In the genomic region with DNA sequence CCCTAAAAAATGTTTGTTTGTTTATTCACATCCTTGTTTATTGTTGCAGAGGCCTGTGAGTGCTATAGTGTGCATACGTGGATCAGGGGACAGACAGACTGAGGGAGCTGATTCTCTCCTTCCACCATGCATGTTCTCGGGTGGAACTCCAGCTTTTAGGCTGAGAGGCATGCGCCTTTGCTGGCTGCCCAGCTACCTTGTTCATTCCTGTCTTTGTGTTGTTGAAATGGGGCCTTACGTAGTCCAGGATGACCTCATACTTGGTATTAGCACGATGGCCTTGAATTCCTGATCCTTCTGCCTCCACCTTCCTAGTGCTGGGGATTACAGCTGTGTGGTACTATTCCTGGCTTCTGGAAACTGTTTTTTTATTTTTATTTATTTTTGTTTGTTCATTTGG, we compare ENCODE assay signal across 22 mouse cellular contexts. TPM values are rescaled to one million over a fixed set of nuclear protein-coding genes. Genes with fewer than 3 reads are reported as not detected.
DNase-seq lines count a peak whose midpoint lies in the region; ATAC-seq and TF ChIP-seq lines count a peak whose summit lies in the region.
"Had no signal": no experiment of that assay in that cellular context is flagged by ENCODE, and none has a peak within 500 bp of the region (broad histone marks: within the 10 kb centered on the region; RNA-seq: fewer than 3 reads in every experiment).

No protein-coding gene starts in this region.

- H3K4me1 ChIP-seq in cerebellum, adult 2 months (ENCODE audit: control insufficient read depth, insufficient read depth, low read length): peaks cover 40% of the 10 kb centered on the region
- peaks cover 21% of the 10 kb centered on the region for H3K4me1 ChIP-seq in heart, embryonic 10.5 days
- H3K4me1 ChIP-seq in kidney, postnatal 0 days (replicated peaks; ENCODE audit: insufficient read depth, low read length): peaks cover 5% of the 10 kb centered on the region; the same call in 1 of the 2 replicates

- intact Hi-C loops in heart, postnatal 10 days (cut with DNase I): no loop called here

- no peaks in the 10 kb centered on the region for H3K27me3 ChIP-seq in cerebellum, adult 2 months (ENCODE audit: control insufficient read depth, insufficient read depth, low read length)
- H3K27me3 ChIP-seq in heart, embryonic 10.5 days (ENCODE audit: insufficient read depth, poor library complexity, severe bottlenecking): no peaks in the 10 kb centered on the region
- H3K27me3 ChIP-seq in kidney, postnatal 0 days (ENCODE audit: insufficient read depth, low read length): no peaks in the 10 kb centered on the region
- H3K27me3 ChIP-seq: CH12.LX; embryonic facial prominence, embryonic 13.5 days; forebrain, embryonic 12.5 days; forebrain, embryonic 15.5 days; heart, embryonic 13.5 days; hindbrain, embryonic 12.5 days; hindbrain, embryonic 15.5 days; Patski had no signal

- no peaks in the 10 kb centered on the region for H3K9me3 ChIP-seq in heart, embryonic 10.5 days
- no peaks in the 10 kb centered on the region for H3K9me3 ChIP-seq in kidney, postnatal 0 days (replicated peaks; ENCODE audit: low read length)
- H3K9me3 ChIP-seq: embryonic facial prominence, embryonic 10.5 days; embryonic facial prominence, embryonic 13.5 days; forebrain, embryonic 12.5 days; forebrain, embryonic 15.5 days; G1E; heart, embryonic 13.5 days; hindbrain, embryonic 12.5 days; hindbrain, embryonic 15.5 days had no signal

- TF ChIP-seq POLR2A in cerebellum, adult 2 months (IDR thresholded peaks at IDR 0.05; ENCODE audit: borderline replicate concordance, insufficient read depth, low read length): no peak

- no peak for DNase-seq in cerebellum, adult 2 months
- no peak for DNase-seq in cerebellum, postnatal 4 days (ENCODE audit: low spot score in 2 of 2)
- peak; percentile 63 for DNase-seq in heart, embryonic 10.5 days (ENCODE audit: low spot score)
- DNase-seq in heart, postnatal 10 days: no peak
- DNase-seq in kidney, postnatal 0 days (ENCODE audit: low spot score): no peak
- no peak for DNase-seq in kidney, adult 9 months
- DNase-seq: adrenal gland, adult 2 months; adrenal gland, postnatal 25 days; embryo, embryonic 11 days; gastrocnemius, postnatal 25 days; heart, adult 18-20 months had no signal

- H3K9ac ChIP-seq in kidney, postnatal 0 days (ENCODE audit: low read depth, low read length): no peak overlapping the region
- H3K9ac ChIP-seq: embryonic facial prominence, embryonic 13.5 days; forebrain, embryonic 12.5 days; forebrain, embryonic 15.5 days; heart, embryonic 13.5 days; hindbrain, embryonic 12.5 days; hindbrain, embryonic 15.5 days had no signal

- H3K4me3 ChIP-seq in cerebellum, adult 2 months (replicated peaks; ENCODE audit: insufficient read depth, low read depth, low read length): no peak overlapping the region
- H3K4me3 ChIP-seq in heart, embryonic 10.5 days: no peak overlapping the region
- H3K4me3 ChIP-seq in kidney, postnatal 0 days (replicated peaks; ENCODE audit: low read depth, low read length): no peak overlapping the region
- H3K4me3 ChIP-seq: embryonic facial prominence, embryonic 10.5 days; embryonic facial prominence, embryonic 13.5 days; erythroblast, embryonic 14.5 days; forebrain, embryonic 12.5 days; forebrain, embryonic 15.5 days; heart, embryonic 13.5 days; hindbrain, embryonic 12.5 days; hindbrain, embryonic 15.5 days had no signal

- no peak overlapping the region for H3K4me2 ChIP-seq in kidney, postnatal 0 days (ENCODE audit: low read length)
- H3K4me2 ChIP-seq: embryonic facial prominence, embryonic 13.5 days; forebrain, embryonic 12.5 days; forebrain, embryonic 15.5 days; heart, embryonic 13.5 days; hindbrain, embryonic 12.5 days; hindbrain, embryonic 15.5 days had no signal

- TF ChIP-seq CTCF in cerebellum, adult 2 months (IDR thresholded peaks at IDR 0.05; ENCODE audit: borderline replicate concordance, insufficient read depth, low read depth, low read length): no peak
- TF ChIP-seq CTCF in kidney, postnatal 0 days (IDR thresholded peaks at IDR 0.05; ENCODE audit: low read depth): no peak

- no peak for ATAC-seq in kidney, postnatal 0 days (replicated peaks; ENCODE audit: low FRiP score, low read depth)
- ATAC-seq: forebrain, embryonic 15.5 days; Patski had no signal

- H3K27ac ChIP-seq in cerebellum, adult 2 months (ENCODE audit: insufficient read depth, low read length): 0 out of 2 replicates have a peak overlapping the region, but pooled peaks have one; percentile 5
- H3K27ac ChIP-seq in heart, embryonic 10.5 days: no peak overlapping the region
- 0 out of 2 replicates have a peak overlapping the region, but pooled peaks have one; percentile 42 for H3K27ac ChIP-seq in kidney, postnatal 0 days
- H3K27ac ChIP-seq: embryonic facial prominence, embryonic 10.5 days; embryonic facial prominence, embryonic 13.5 days; forebrain, embryonic 12.5 days; forebrain, embryonic 15.5 days; heart, embryonic 13.5 days; hindbrain, embryonic 12.5 days; hindbrain, embryonic 15.5 days had no signal

- 84% methylated on average over 5 of the region's 5 CpGs for WGBS in cerebellum, adult 2 months
- 80% methylated on average over 5 of the region's 5 CpGs for WGBS in heart, embryonic 10.5 days
- WGBS in kidney, postnatal 0 days: 84% methylated on average over 5 of the region's 5 CpGs

- H3K36me3 ChIP-seq in heart, embryonic 10.5 days: no peaks in the 10 kb centered on the region
- H3K36me3 ChIP-seq in kidney, postnatal 0 days (ENCODE audit: insufficient read depth, low read length): no peaks in the 10 kb centered on the region
- H3K36me3 ChIP-seq: embryonic facial prominence, embryonic 10.5 days; embryonic facial prominence, embryonic 13.5 days; forebrain, embryonic 12.5 days; forebrain, embryonic 15.5 days; G1E; heart, embryonic 13.5 days; hindbrain, embryonic 12.5 days; hindbrain, embryonic 15.5 days had no signal

RNA-seq across cellular contexts. Expression of gene Chka, which starts 3.9 kb away (rescaled TPM):
- 118 and 132 TPM in 2 replicates for polyA plus RNA-seq in cerebellum, adult 2 months (2012; rRNA removed)
- 29.8 and 40.3 TPM in 2 replicates for polyA plus RNA-seq in heart, embryonic 10.5 days (2016; fragmentation: Nextera tagmentation; extraction: Ambion mirVana)
- 10 to 100 TPM; 12.1 to 17.8 TPM for total RNA-seq in heart, postnatal 10 days (2021)
- polyA plus RNA-seq in kidney, postnatal 0 days (2015; fragmentation: Nextera tagmentation; extraction: Ambion mirVana): 53.0 and 54.7 TPM in 2 replicates

RNA-seq across cellular contexts. Expression of gene Tcirg1, which starts 59.2 kb away (rescaled TPM):
- 29.9 and 32.3 TPM in 2 replicates for polyA plus RNA-seq in cerebellum, adult 2 months (2012; rRNA removed)
- 22.5 and 32.2 TPM in 2 replicates for polyA plus RNA-seq in heart, embryonic 10.5 days (2016; fragmentation: Nextera tagmentation; extraction: Ambion mirVana)
- 10 to 100 TPM; 15.7 to 16.2 TPM for total RNA-seq in heart, postnatal 10 days (2021)
- polyA plus RNA-seq in kidney, postnatal 0 days (2015; fragmentation: Nextera tagmentation; extraction: Ambion mirVana): 31.4 and 33.0 TPM in 2 replicates
